Mouse (Mus musculus) intestine, embryonic 14.5 days (tissue): ENCODE measurements at regions not wholly inside any gene's neighbourhood (a gene's known extent, or its start where the extent isn't known, plus 50 kb on each side); places are given as distances from the start of the nearest gene placed in this dataset.

ENCODE experiments used
- ATAC-seq: fragments of 200-750 bp; cut with Nextera tagmentation; replicated peaks from 2 replicates; pipeline ENCODE4 v1.8.0; 2017; ENCODE audit warnings: low read depth, moderate number of reproducible peaks, moderate TSS enrichment, moderate library complexity; ENCODE audit not compliant: low FRiP score, low TSS enrichment
- DNase-seq: peaks from one replicate; pipeline ENCODE4 v3.0.0-alpha.2; 2018; ENCODE audit warnings: low spot score
- H3K27ac ChIP-seq: fragments of 300-500 bp; sonication (generic); 2 replicates; pipeline ENCODE4 v1.5.1; 2014; ENCODE audit warnings: low read depth, mild to moderate bottlenecking, control low read depth
- H3K27me3 ChIP-seq: fragments of 300-500 bp; sonication (generic); replicated peaks from 2 replicates; pipeline ENCODE4 v1.6.1; 2014; ENCODE audit warnings: low read length, control low read depth; ENCODE audit not compliant: control insufficient read depth, insufficient read depth
- H3K36me3 ChIP-seq: fragments of 300-500 bp; sonication (generic); 2 replicates; pipeline ENCODE4 v1.6.1; 2014; ENCODE audit warnings: low read length, control low read depth; ENCODE audit not compliant: control insufficient read depth, insufficient read depth
- H3K4me1 ChIP-seq: fragments of 300-500 bp; sonication (generic); replicated peaks from 2 replicates; pipeline ENCODE4 v1.6.1; 2014; ENCODE audit warnings: low read length, control low read depth, mixed read lengths; ENCODE audit not compliant: control insufficient read depth, insufficient read depth
- H3K4me2 ChIP-seq: fragments of 300-500 bp; sonication (generic); 2 replicates; pipeline ENCODE4 v1.6.1; 2014; ENCODE audit warnings: low read length
- H3K4me3 ChIP-seq: fragments of 300-500 bp; sonication (generic); 2 replicates; pipeline ENCODE4 v1.5.1; 2014; ENCODE audit warnings: low read depth, low read length, control low read depth, mixed read lengths
- H3K9ac ChIP-seq: fragments of 300-500 bp; sonication (generic); 2 replicates; pipeline ENCODE4 v1.6.1; 2014; ENCODE audit warnings: mild to moderate bottlenecking, low read length
- H3K9me3 ChIP-seq: fragments of 300-500 bp; sonication (generic); 2 replicates; pipeline ENCODE4 v1.6.1; 2016; ENCODE audit warnings: low read length, control low read depth; ENCODE audit not compliant: control insufficient read depth
- WGBS: fragments of 180-500 bp; shearing (Covaris S2); extraction: QIAGEN DNeasy Blood & Tissue Kit; methylation state at CpG from one replicate; pipeline ENCODE4 v1.1.7; 2014; 5-methylcytosine and 5-hydroxymethylcytosine counted together

GRCm38 (mm10) chr14:101353009-101353378 lies 152.9 kb upstream of the Prr30 start:
- ATAC-seq (no peak), DNase-seq (no peak)
- Histone ChIP-seq H3K4me2 (no peak overlapping the region), H3K36me3 (no peaks in the 10 kb centered on the region), H3K9me3 (no peaks in the 10 kb centered on the region), H3K27me3 (no peaks in the 10 kb centered on the region), H3K4me1 (no peaks in the 10 kb centered on the region), H3K9ac (no peak overlapping the region), H3K4me3 (no peak overlapping the region), H3K27ac (no peak overlapping the region)
- WGBS: 60% methylated on average over 3 of the region's 3 CpGs

- no peaks in the 10 kb centered on the region for H3K4me1 ChIP-seq
- no peaks in the 10 kb centered on the region for H3K36me3 ChIP-seq
- DNase-seq (no peak), ATAC-seq (no peak)
- H3K9ac ChIP-seq: no peak overlapping the region
- H3K27ac ChIP-seq: no peak overlapping the region
- H3K27me3 ChIP-seq: no peaks in the 10 kb centered on the region
- no peaks in the 10 kb centered on the region for H3K9me3 ChIP-seq
- H3K4me3 ChIP-seq: no peak overlapping the region
- WGBS: 43% methylated on average over 6 of the region's 6 CpGs
- no peak overlapping the region for H3K4me2 ChIP-seq
Observed at GRCm38 (mm10) chr14:101352046-101353008, 152.2 kb upstream of the Prr30 start.

- Histone ChIP-seq H3K4me3 (no peak overlapping the region), H3K9ac (no peak overlapping the region), H3K27ac (no peak overlapping the region), H3K9me3 (no peaks in the 10 kb centered on the region), H3K27me3 (no peaks in the 10 kb centered on the region), H3K4me2 (no peak overlapping the region), H3K4me1 (no peaks in the 10 kb centered on the region), H3K36me3 (no peaks in the 10 kb centered on the region)
- 92% methylated on average over 1 of the region's 1 CpGs for WGBS
- DNase-seq: no peak
- ATAC-seq: no peak
Observed at GRCm38 (mm10) chr14:101340331-101340730, 140.2 kb upstream of the Prr30 start.

GRCm38 (mm10) chr14:101332015-101332414 lies 131.9 kb upstream of the Prr30 start:
- Histone ChIP-seq H3K36me3 (no peaks in the 10 kb centered on the region), H3K9me3 (no peaks in the 10 kb centered on the region), H3K4me2 (no peak overlapping the region), H3K9ac (no peak overlapping the region), H3K4me1 (no peaks in the 10 kb centered on the region), H3K4me3 (no peak overlapping the region), H3K27ac (no peak overlapping the region), H3K27me3 (no peaks in the 10 kb centered on the region)
- WGBS: 67% methylated on average over 4 of the region's 4 CpGs
- DNase-seq: no peak
- no peak for ATAC-seq

GRCm38 (mm10) chr14:101327421-101327820 lies 127.3 kb upstream of the Prr30 start:
- H3K4me3 ChIP-seq: no peak overlapping the region
- H3K36me3 ChIP-seq: no peaks in the 10 kb centered on the region
- no peak for DNase-seq
- H3K9me3 ChIP-seq: no peaks in the 10 kb centered on the region
- H3K27ac ChIP-seq: no peak overlapping the region
- H3K9ac ChIP-seq: no peak overlapping the region
- WGBS: 79% methylated on average over 6 of the region's 6 CpGs
- H3K4me1 ChIP-seq: peaks cover 4% of the 10 kb centered on the region; the same call in 1 of the 2 replicates
- H3K27me3 ChIP-seq: no peaks in the 10 kb centered on the region
- no peak for ATAC-seq
- no peak overlapping the region for H3K4me2 ChIP-seq

- Histone ChIP-seq H3K9me3 (no peaks in the 10 kb centered on the region), H3K4me1 (peaks cover 4% of the 10 kb centered on the region; the same call in 1 of the 2 replicates), H3K9ac (no peak overlapping the region), H3K36me3 (no peaks in the 10 kb centered on the region), H3K27ac (no peak overlapping the region), H3K4me2 (no peak overlapping the region), H3K27me3 (no peaks in the 10 kb centered on the region), H3K4me3 (no peak overlapping the region)
- DNase-seq (no peak), ATAC-seq (no peak)
- WGBS: 31% methylated on average over 12 of the region's 12 CpGs
Observed at GRCm38 (mm10) chr14:101326477-101326941, 126.4 kb upstream of the Prr30 start.

- H3K9me3 ChIP-seq: no peaks in the 10 kb centered on the region
- ATAC-seq: no peak
- H3K36me3 ChIP-seq: no peaks in the 10 kb centered on the region
- no peak overlapping the region for H3K4me3 ChIP-seq
- peaks cover 4% of the 10 kb centered on the region; the same call in 1 of the 2 replicates for H3K4me1 ChIP-seq
- H3K4me2 ChIP-seq: no peak overlapping the region
- WGBS: 89% methylated on average over 6 of the region's 6 CpGs
- H3K27ac ChIP-seq: no peak overlapping the region
- H3K27me3 ChIP-seq: no peaks in the 10 kb centered on the region
- DNase-seq: no peak
- H3K9ac ChIP-seq: no peak overlapping the region
Observed at GRCm38 (mm10) chr14:101323361-101323760, 123.2 kb upstream of the Prr30 start.

GRCm38 (mm10) chr14:101307920-101308319 lies 107.8 kb upstream of the Prr30 start:
- no peaks in the 10 kb centered on the region for H3K36me3 ChIP-seq
- H3K9me3 ChIP-seq: no peaks in the 10 kb centered on the region
- H3K4me2 ChIP-seq: no peak overlapping the region
- H3K9ac ChIP-seq: no peak overlapping the region
- H3K4me3 ChIP-seq: no peak overlapping the region
- no peak overlapping the region for H3K27ac ChIP-seq
- no peak for DNase-seq
- H3K27me3 ChIP-seq: no peaks in the 10 kb centered on the region
- no peaks in the 10 kb centered on the region; the same call in 1 of the 2 replicates for H3K4me1 ChIP-seq
- ATAC-seq: no peak
